Mouse (Mus musculus) C2C12 (cell line): ENCODE results near the gene Dock1.

Source experiments
- CTCF ChIP-seq: IDR thresholded peaks from one replicate; pipeline ENCODE4 v1.5.1; 2011; ENCODE audit not compliant: control insufficient read depth, insufficient read depth, insufficient read length
- MAX ChIP-seq: IDR thresholded peaks from one replicate; pipeline ENCODE4 v1.6.1; 2011; ENCODE audit warnings: mild to moderate bottlenecking, control low read depth
- USF1 ChIP-seq: IDR thresholded peaks from one replicate; pipeline ENCODE4 v1.6.1; 2011; ENCODE audit warnings: low read depth, mild to moderate bottlenecking, control low read depth, moderate library complexity

DNA sequence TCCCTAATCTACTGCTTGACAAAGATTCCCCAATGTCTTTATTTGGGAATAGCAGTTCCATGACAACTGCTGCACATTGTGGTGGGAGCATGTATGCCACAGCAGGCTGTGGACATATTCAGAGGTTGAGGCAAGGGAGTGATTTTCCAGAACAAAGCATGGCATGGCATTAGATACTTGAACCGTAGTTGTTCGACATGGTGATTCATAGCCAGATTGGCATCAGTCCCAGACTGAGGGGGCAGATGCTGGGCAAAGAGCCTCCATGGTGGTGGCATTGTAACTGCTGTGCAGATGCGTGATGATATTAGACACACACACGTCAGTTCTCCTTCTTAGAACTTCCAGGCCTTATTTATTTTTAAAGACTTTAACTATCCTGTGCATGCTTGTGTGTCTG, 129.6 kb downstream of the Dock1 start:
- TF ChIP-seq USF1 (no peak), CTCF (no peak), MAX (peak; percentile 81)
